Mouse (Mus musculus) bone marrow, adult 2 months (tissue): Measurements from ENCODE around the gene Zfp74. TPM values are rescaled to one million over a fixed set of nuclear protein-coding genes. Genes with fewer than 3 reads are reported as not detected.
A peak's percentile ranks its signal among the peaks of the same experiment; 100 is the strongest.

ENCODE experiments used
- H3K27ac ChIP-seq: fragments of 200-500 bp; 2 replicates; pipeline ENCODE4 v1.5.1; 2012; ENCODE audit warnings: low read depth, mild to moderate bottlenecking, control low read depth, inconsistent platforms, low read length; ENCODE audit not compliant: control insufficient read depth, poor library complexity, insufficient read depth
- H3K4me1 ChIP-seq: fragments of 200-500 bp; 2 replicates; pipeline ENCODE4 v1.6.1; 2011; ENCODE audit warnings: low read length; ENCODE audit not compliant: control insufficient read depth, insufficient read depth
- H3K4me3 ChIP-seq: fragments of 200-500 bp; replicated peaks from 2 replicates; pipeline ENCODE3; 2011; ENCODE audit warnings: mild to moderate bottlenecking, low read depth, low read length, control low read depth; ENCODE audit not compliant: control insufficient read depth
- CTCF ChIP-seq: fragments of 200-500 bp; IDR thresholded peaks from 2 replicates; pipeline ENCODE4 v1.5.1; 2011; ENCODE audit warnings: low read length, control low read depth; ENCODE audit not compliant: control insufficient read depth, insufficient read depth
- POLR2A ChIP-seq: fragments of 200-500 bp; IDR thresholded peaks from 2 replicates; pipeline ENCODE4 v1.6.1; 2011; ENCODE audit warnings: low read depth, mild to moderate bottlenecking, control low read depth, low read length, borderline replicate concordance; ENCODE audit not compliant: control insufficient read depth
- WGBS: fragments of 180-500 bp; shearing (Covaris S2); methylation state at CpG from one replicate; pipeline ENCODE4 v1.1.7; 2018; 5-methylcytosine and 5-hydroxymethylcytosine counted together
- polyA plus RNA-seq: library from polyadenylated mRNA; stranded (reverse); fragments of >200 nt; gene quantifications from 2 replicates; pipeline ENCODE4 v1.2.4, GENCODE M21; 2011; ENCODE audit warnings: low replicate concordance; ENCODE audit not compliant: missing spikeins, insufficient read depth, insufficient read length

The Zfp74 gene
- polyA plus RNA-seq, 1 experiment, result 3.2 TPM

DNA sequence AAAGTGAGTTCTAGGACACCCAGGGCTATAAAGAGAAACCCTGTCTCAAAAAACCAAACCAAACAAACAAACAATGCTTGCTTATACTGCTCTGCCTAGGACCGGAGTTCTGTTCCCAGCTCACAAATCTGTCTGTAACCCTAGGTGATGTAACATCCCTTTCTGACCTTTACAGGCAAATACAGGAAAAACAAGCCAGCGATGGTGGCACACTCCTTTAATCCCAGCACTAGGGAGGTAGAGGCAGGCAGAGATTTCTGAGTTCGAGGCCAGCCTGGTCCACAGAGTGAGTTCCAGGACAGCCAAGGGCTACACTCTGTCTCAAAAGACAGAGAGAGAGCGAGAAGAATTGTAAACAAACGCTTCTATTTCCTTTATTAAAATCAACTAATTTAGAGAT lies 46.7 kb downstream of the Zfp74 start:
- TF ChIP-seq CTCF (no peak), POLR2A (no peak)
- H3K4me3 ChIP-seq, result no peak overlapping the region
- 80% methylated on average over 5 of the region's 5 CpGs for WGBS
- no peak overlapping the region for H3K27ac ChIP-seq
- peaks cover 1% of the 10 kb centered on the region; the same call in 1 of the 2 replicates for H3K4me1 ChIP-seq

DNA sequence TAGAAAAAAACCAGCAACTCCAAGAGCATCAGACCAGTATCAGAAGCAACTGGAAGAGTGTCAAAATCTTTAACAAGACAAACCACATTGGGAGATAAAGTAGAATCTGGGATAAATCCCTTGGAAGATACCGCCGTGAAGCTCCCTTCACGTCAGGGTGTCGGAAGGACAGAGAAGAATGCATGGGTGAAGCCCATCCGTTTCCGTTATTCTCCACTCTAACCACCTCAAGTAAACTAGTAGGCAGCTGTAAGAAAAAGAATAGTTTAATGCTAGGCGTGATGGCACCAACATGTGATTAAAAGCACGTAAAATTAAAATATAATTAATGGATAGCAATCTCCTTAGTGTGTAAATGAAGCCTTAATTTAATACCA lies 47.2 kb downstream of the Zfp74 start:
- no peak overlapping the region for H3K4me3 ChIP-seq
- H3K27ac ChIP-seq, result no peak overlapping the region
- 44% methylated on average over 8 of the region's 8 CpGs for WGBS
- peaks cover 1% of the 10 kb centered on the region; the same call in 1 of the 2 replicates for H3K4me1 ChIP-seq
- TF ChIP-seq POLR2A (no peak), CTCF (no peak)

DNA sequence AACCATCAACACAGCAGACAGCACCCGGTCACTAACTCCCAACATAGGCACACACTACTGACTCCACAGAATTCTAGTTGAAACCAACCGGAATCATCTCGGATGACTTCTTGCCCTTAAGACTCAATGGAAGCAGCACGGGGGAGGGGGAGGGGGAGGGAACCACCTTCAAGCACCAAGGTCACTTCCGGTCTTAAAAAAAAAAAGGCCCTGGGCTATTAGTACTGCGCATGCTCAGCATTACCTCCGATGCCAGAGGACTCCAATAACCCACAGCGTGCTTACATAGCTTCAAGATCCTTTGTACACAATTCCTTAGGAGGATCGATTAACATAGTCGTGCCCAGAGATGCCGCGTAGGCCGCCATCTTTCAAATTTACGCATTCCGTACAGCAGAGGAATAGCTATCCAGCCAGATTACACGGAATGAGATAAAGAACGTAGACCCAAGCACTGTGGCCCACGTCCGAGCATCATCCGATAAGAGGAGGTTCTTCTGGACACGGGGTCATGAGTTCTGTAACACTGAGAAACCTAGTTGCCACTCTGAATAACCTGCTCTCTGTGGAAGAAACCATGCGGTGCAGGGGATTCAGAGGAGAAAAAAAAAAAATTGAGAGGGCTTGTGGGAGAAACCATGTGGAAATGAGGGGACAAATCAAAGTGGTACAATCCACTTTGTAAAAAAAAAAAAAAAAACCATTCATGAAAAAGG lies 47.8 kb downstream of the Zfp74 start, which contains the start of gene Zfp27:
Zfp27 (minus strand) TSS at position 607 of the 716 bp plus-strand sequence.
- under 1% methylated on average over 22 of the region's 22 CpGs for WGBS
- peak within 1 kb of the TSS; percentile 78 for H3K4me3 ChIP-seq
- TF ChIP-seq POLR2A, result no peak
- no peak for TF ChIP-seq CTCF

DNA sequence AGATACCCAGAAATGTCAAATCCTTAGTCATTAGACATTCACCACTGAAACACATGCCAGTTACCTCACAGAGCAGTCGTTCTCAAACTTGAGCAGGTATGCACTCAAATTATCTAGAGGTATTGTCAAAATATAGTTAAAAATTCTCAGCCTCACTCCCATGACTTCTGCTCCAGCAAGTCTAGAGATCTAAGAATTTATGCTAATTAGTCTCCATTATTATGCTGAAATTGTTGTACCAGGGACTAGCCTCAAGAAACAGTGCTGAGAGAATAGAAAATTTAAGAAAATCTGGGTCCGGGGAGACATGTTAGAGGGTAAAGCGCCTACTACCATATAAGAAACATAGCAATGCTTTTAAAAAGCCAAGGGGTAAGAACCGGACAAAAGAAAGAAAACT lies 49.8 kb downstream of the Zfp74 start:
- TF ChIP-seq CTCF (no peak), POLR2A (no peak)
- 88% methylated on average over 4 of the region's 4 CpGs for WGBS
- peaks cover 1% of the 10 kb centered on the region; the same call in 1 of the 2 replicates for H3K4me1 ChIP-seq

More for the DNA sequence above, 47.8 kb downstream of the Zfp74 start, which contains the start of gene Zfp27:
- peak within 1 kb of the TSS; percentile 4; the same call in 1 of the 2 replicates for H3K27ac ChIP-seq
- peaks cover 1% of the 10 kb centered on the region; the same call in 1 of the 2 replicates for H3K4me1 ChIP-seq

DNA sequence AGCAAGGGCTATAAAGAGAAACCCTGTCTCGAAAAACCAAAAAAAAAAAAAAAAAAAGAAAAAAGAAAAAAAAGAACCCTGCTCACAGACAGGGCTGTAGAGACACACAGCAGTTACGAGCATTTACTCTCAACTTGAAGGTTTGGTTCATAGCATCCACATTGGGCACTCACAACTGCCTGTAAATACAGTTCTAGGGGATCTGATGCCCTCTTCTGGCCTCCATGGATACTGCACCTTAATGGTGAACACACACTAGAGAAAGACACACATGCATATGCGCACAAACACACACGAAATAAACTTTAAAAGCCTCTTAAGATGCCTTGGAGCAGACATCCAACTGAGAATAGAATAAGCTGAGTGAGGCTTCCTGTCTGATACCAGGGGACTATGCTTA lies 55.5 kb downstream of the Zfp74 start:
- H3K4me3 ChIP-seq, result no peak overlapping the region
- no peaks in the 10 kb centered on the region for H3K4me1 ChIP-seq
- TF ChIP-seq CTCF (no peak), POLR2A (no peak)
- WGBS, result 75% methylated on average over 4 of the region's 4 CpGs
- no peak overlapping the region for H3K27ac ChIP-seq

More for the DNA sequence above, 49.8 kb downstream of the Zfp74 start:
- no peak overlapping the region for H3K4me3 ChIP-seq
- no peak overlapping the region for H3K27ac ChIP-seq

DNA sequence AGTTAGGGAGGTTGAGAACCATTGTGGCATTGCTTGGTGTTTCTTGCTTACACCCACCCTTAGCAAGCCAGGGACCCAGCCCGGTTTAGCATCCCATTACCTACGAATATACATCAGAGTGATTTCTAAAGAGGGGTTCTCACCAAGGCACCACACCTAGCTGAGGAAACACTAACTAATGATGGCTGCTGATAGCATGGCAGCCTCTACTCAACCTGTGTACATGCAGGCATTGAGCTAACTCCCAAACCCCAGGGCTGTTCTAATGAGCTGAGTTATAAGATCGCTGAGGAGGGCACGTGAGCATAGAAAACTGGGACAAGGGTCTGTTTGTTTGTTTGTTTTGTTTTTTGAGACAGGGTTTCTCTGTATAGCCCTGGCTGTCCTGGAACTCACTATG lies 61.1 kb downstream of the Zfp74 start:
- 85% methylated on average over 4 of the region's 4 CpGs for WGBS
- no peak overlapping the region for H3K27ac ChIP-seq
- no peaks in the 10 kb centered on the region for H3K4me1 ChIP-seq
- no peak for TF ChIP-seq POLR2A
- TF ChIP-seq CTCF, result no peak
- H3K4me3 ChIP-seq, result no peak overlapping the region

DNA sequence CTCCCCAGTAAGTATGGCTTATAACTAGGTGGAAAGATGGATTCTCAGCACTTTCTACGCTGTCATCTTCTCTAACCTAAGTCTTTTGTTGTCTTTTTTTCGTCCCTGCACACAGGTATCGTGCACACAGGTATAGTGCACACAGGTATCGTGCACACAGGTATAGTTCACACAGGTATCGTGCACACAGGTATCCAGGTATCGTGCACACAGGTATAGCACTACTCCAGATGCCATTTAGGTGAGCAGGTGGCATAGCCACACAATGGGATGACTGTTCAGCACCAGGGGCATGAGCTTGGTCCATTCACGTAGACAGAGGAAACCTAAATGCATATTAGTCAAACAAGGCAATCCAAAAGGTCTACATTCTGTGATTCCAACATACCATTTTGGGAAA lies 63.4 kb downstream of the Zfp74 start:
- H3K4me1 ChIP-seq, result no peaks in the 10 kb centered on the region
- no peak for TF ChIP-seq POLR2A
- no peak for TF ChIP-seq CTCF
- WGBS, result 88% methylated on average over 7 of the region's 7 CpGs
- no peak overlapping the region for H3K4me3 ChIP-seq
- H3K27ac ChIP-seq, result no peak overlapping the region

DNA sequence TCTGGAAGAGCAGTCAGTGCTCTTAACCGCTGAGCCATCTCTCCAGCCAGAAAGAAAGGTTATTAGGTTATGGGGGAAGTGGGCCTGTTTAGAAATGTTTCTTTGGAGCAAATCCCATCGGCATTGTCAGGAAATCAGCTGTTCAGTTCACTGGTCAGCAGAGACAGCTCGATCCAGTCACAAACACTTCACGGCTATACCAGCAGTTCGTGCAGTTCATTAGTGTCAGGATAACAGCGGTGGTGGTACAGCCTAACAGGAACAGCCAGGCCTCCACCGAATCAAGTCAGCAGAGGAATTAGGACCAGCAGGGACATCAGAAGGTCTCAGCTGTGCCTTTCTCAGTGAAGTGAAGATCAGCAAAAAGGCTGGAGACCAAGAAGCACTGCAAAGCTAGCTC lies 73.0 kb downstream of the Zfp74 start:
- TF ChIP-seq POLR2A (no peak), CTCF (no peak)
- WGBS, result 83% methylated on average over 7 of the region's 7 CpGs
- H3K27ac ChIP-seq, result no peak overlapping the region
- no peak overlapping the region for H3K4me3 ChIP-seq
- H3K4me1 ChIP-seq, result no peaks in the 10 kb centered on the region

Other genes with a start within 250 kb of the Zfp74 start
- gene Catsperg2, start 227.1 kb downstream of the Zfp74 start, polyA plus RNA-seq, result not detected in 2 replicates
- 2.0 and 3.3 TPM in 2 replicates for gene Zfp84, start 185.5 kb downstream of the Zfp74 start, polyA plus RNA-seq
- 0.57 TPM in 2 replicates for gene Zfp30, start 170.1 kb downstream of the Zfp74 start, polyA plus RNA-seq
- 2.1 and 3.8 TPM in 2 replicates for gene Zfp790, start 138.0 kb downstream of the Zfp74 start, polyA plus RNA-seq
- gene Zfp940, start 100.4 kb downstream of the Zfp74 start, polyA plus RNA-seq, result 0.34 and 6.7 TPM in 2 replicates
- 0.79 and 5.3 TPM in 2 replicates for gene Zfp420, start 94.1 kb downstream of the Zfp74 start, polyA plus RNA-seq
- gene Zfp27, start 47.5 kb downstream of the Zfp74 start, polyA plus RNA-seq, result 0.97 and 3.4 TPM in 2 replicates
- 1.6 and 3.9 TPM in 2 replicates for gene Zfp383, start 45.9 kb downstream of the Zfp74 start, polyA plus RNA-seq
- 2.6 and 11.8 TPM in 2 replicates for gene Zfp568, start 29.9 kb upstream of the Zfp74 start, polyA plus RNA-seq
- 0.52 and 0.66 TPM in 2 replicates for gene Zfp14, start 97.3 kb upstream of the Zfp74 start, polyA plus RNA-seq
- 0.97 and 5.7 TPM in 2 replicates for gene Zfp82, start 118.8 kb upstream of the Zfp74 start, polyA plus RNA-seq
- not detected in 2 replicates for gene Gm26920, start 136.3 kb upstream of the Zfp74 start, polyA plus RNA-seq
- 2.0 and 5.9 TPM in 2 replicates for gene Zfp566, start 136.4 kb upstream of the Zfp74 start, polyA plus RNA-seq
- 9.3 and 27.6 TPM in 2 replicates for gene Zfp260, start 140.7 kb upstream of the Zfp74 start, polyA plus RNA-seq
- gene Zfp382, start 167.9 kb upstream of the Zfp74 start, polyA plus RNA-seq, result 0.57 and 0.95 TPM in 2 replicates
- gene Zfp146, start 215.7 kb upstream of the Zfp74 start, polyA plus RNA-seq, result 11.2 and 13.7 TPM in 2 replicates
- gene Cox7a1, start 230.1 kb upstream of the Zfp74 start, polyA plus RNA-seq, result 6.8 TPM in 1 of 2 replicates, not detected in the other
- gene Capns1, start 244.7 kb upstream of the Zfp74 start, polyA plus RNA-seq, result 120 and 171 TPM in 2 replicates